Mouse (Mus musculus) limb, embryonic 14.5 days (tissue): Measurements from ENCODE around the gene Lrrc9. TPM values are rescaled to one million over a fixed set of nuclear protein-coding genes. Genes with fewer than 3 reads are reported as not detected.

Experiments used
- ATAC-seq: fragments of 200-750 bp; cut with Nextera tagmentation; 2 replicates; pipeline ENCODE4 v1.8.0; 2017; ENCODE audit warnings: low read depth, moderate number of reproducible peaks, moderate TSS enrichment; ENCODE audit not compliant: low FRiP score
- DNase-seq: peaks from one replicate; pipeline ENCODE4 v3.0.0-alpha.2; 2015; ENCODE audit warnings: low spot score
- H3K27ac ChIP-seq: fragments of 300-500 bp; sonication (generic); replicated peaks from 2 replicates; pipeline ENCODE4 v1.5.1; 2014; ENCODE audit warnings: low read depth, mild to moderate bottlenecking, low read length, moderate library complexity, mixed read lengths
- H3K27me3 ChIP-seq: fragments of 300-500 bp; sonication (generic); 2 replicates; pipeline ENCODE4 v1.6.1; 2014; ENCODE audit warnings: low read length, mixed read lengths; ENCODE audit not compliant: control insufficient read depth, insufficient read depth
- H3K36me3 ChIP-seq: fragments of 300-500 bp; sonication (generic); 2 replicates; pipeline ENCODE4 v1.6.1; 2014; ENCODE audit warnings: mild to moderate bottlenecking, low read length, moderate library complexity, mixed read lengths; ENCODE audit not compliant: control insufficient read depth, insufficient read depth
- H3K4me1 ChIP-seq: fragments of 300-500 bp; sonication (generic); 2 replicates; pipeline ENCODE4 v1.6.1; 2014; ENCODE audit warnings: antibody characterized with exemption, low read length, mixed read lengths; ENCODE audit not compliant: control insufficient read depth, insufficient read depth
- H3K4me2 ChIP-seq: fragments of 300-500 bp; sonication (generic); replicated peaks from 2 replicates; pipeline ENCODE4 v1.6.1; 2014; ENCODE audit warnings: low read depth, mild to moderate bottlenecking, low read length, moderate library complexity; ENCODE audit not compliant: severe bottlenecking
- H3K4me3 ChIP-seq: fragments of 300-500 bp; sonication (generic); replicated peaks from 2 replicates; pipeline ENCODE4 v1.5.1; 2014; ENCODE audit warnings: low read length
- H3K9ac ChIP-seq: fragments of 300-500 bp; sonication (generic); 2 replicates; pipeline ENCODE4 v1.6.1; 2014; ENCODE audit warnings: mild to moderate bottlenecking, low read depth, low read length, moderate library complexity; ENCODE audit not compliant: severe bottlenecking
- H3K9me3 ChIP-seq: fragments of 300-500 bp; sonication (generic); 2 replicates; pipeline ENCODE4 v1.6.1; 2016; ENCODE audit warnings: low read length; ENCODE audit not compliant: control insufficient read depth
- POLR2A ChIP-seq: fragments of 200-500 bp; IDR thresholded peaks from 2 replicates; pipeline ENCODE4 v1.8.0; 2012; ENCODE audit warnings: inconsistent platforms, mild to moderate bottlenecking, moderate library complexity, borderline replicate concordance; ENCODE audit not compliant: insufficient read depth, insufficient read length; ENCODE audit errors: extremely low read depth
- WGBS: fragments of 180-500 bp; shearing (Covaris S2); extraction: QIAGEN DNeasy Blood & Tissue Kit; methylation state at CpG from one replicate; pipeline ENCODE4 v1.1.7; 2014; 5-methylcytosine and 5-hydroxymethylcytosine counted together
- polyA plus RNA-seq, 2 experiments: library from polyadenylated mRNA; depleted of rRNA in 1 of 2; stranded (reverse) in 1 of 2; unstranded in 1 of 2; fragments of >200 nt; fragmentation: Nextera tagmentation in 1 of 2; extraction: Ambion mirVana in 1 of 2; gene quantifications; 2 replicates each; pipeline versions ENCODE4 v1.2.1 to v1.2.3; 2012 to 2014

Lrrc9 gene
- polyA plus RNA-seq, 2 experiments = 0.10 to 0.30 TPM

GRCm38 (mm10) chr12:72496866-72497600 is 55.4 kb downstream of the Lrrc9 start:
- Histone ChIP-seq H3K4me1 (no peaks in the 10 kb centered on the region), H3K9me3 (no peaks in the 10 kb centered on the region), H3K9ac (no peak overlapping the region), H3K36me3 (no peaks in the 10 kb centered on the region), H3K4me2 (no peak overlapping the region), H3K27me3 (no peaks in the 10 kb centered on the region), H3K4me3 (no peak overlapping the region), H3K27ac (no peak overlapping the region)
- ATAC-seq (no peak), DNase-seq (no peak)
- 73% methylated on average over 12 of the region's 12 CpGs for WGBS
- TF ChIP-seq POLR2A = no peak

- no peaks in the 10 kb centered on the region for H3K9me3 ChIP-seq
- ATAC-seq (no peak; the same call in 1 of the 2 replicates), DNase-seq (no peak)
- H3K4me2 ChIP-seq = no peak overlapping the region
- 26% methylated on average over 7 of the region's 7 CpGs for WGBS
- no peaks in the 10 kb centered on the region for H3K36me3 ChIP-seq
- no peak overlapping the region for H3K27ac ChIP-seq
- H3K9ac ChIP-seq = no peak overlapping the region
- H3K4me3 ChIP-seq = no peak overlapping the region
- 0 out of 2 replicates have a peak, but pooled peaks cover 2% of the 10 kb centered on the region for H3K4me1 ChIP-seq
- no peak for TF ChIP-seq POLR2A
- no peaks in the 10 kb centered on the region for H3K27me3 ChIP-seq
Measured at GRCm38 (mm10) chr12:72509606-72510005, 67.9 kb downstream of the Lrrc9 start.

- WGBS = 51% methylated on average over 3 of the region's 3 CpGs
- no peak for ATAC-seq
- Histone ChIP-seq H3K4me1 (no peaks in the 10 kb centered on the region), H3K4me2 (no peak overlapping the region), H3K27me3 (no peaks in the 10 kb centered on the region), H3K4me3 (no peak overlapping the region), H3K9ac (no peak overlapping the region), H3K9me3 (no peaks in the 10 kb centered on the region), H3K27ac (no peak overlapping the region), H3K36me3 (no peaks in the 10 kb centered on the region)
- TF ChIP-seq POLR2A = no peak
- DNase-seq = peak; percentile 59
Measured at GRCm38 (mm10) chr12:72515446-72515845, 73.8 kb downstream of the Lrrc9 start.

GRCm38 (mm10) chr12:72518114-72518728 is 76.6 kb downstream of the Lrrc9 start:
- WGBS = 82% methylated on average over 12 of the region's 12 CpGs
- Histone ChIP-seq H3K4me3 (no peak overlapping the region), H3K27me3 (no peaks in the 10 kb centered on the region), H3K9ac (no peak overlapping the region), H3K4me1 (no peaks in the 10 kb centered on the region), H3K36me3 (no peaks in the 10 kb centered on the region), H3K27ac (no peak overlapping the region), H3K4me2 (no peak overlapping the region), H3K9me3 (no peaks in the 10 kb centered on the region)
- no peak for TF ChIP-seq POLR2A
- DNase-seq (no peak), ATAC-seq (no peak)

- Histone ChIP-seq H3K27ac (no peak overlapping the region), H3K9ac (no peak overlapping the region), H3K4me2 (no peak overlapping the region), H3K36me3 (no peaks in the 10 kb centered on the region), H3K4me3 (no peak overlapping the region), H3K27me3 (no peaks in the 10 kb centered on the region), H3K9me3 (no peaks in the 10 kb centered on the region), H3K4me1 (no peaks in the 10 kb centered on the region)
- no peak for DNase-seq
- 59% methylated on average over 9 of the region's 9 CpGs for WGBS
- no peak for TF ChIP-seq POLR2A
- no peak for ATAC-seq
Measured at GRCm38 (mm10) chr12:72519352-72519751, 77.7 kb downstream of the Lrrc9 start.
